16 mouse cellular contexts compared by ENCODE assay signal in the genomic region with DNA sequence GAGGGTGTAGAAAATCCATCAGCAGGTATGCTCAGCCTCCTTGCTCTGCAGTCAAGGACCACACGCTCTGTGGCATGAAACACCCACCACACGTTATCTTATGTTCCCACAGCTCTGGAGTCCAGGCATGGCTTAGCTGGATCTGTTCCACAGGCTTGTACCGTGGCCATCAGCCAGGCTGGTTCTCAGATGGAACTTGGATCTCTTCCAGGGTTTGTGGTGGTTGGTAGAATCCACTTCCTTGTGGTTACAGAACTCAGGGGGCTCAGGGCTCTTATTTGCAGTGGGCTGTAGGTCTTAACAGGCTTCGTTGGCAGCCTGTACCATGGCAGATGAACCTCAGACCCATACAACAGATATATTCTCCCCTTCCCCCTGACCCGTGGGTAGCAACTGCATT. TPM values are rescaled to one million over a fixed set of nuclear protein-coding genes. Genes with fewer than 3 reads are reported as not detected.
DNase-seq lines count a peak whose midpoint lies in the region; ATAC-seq and TF ChIP-seq lines count a peak whose summit lies in the region.
"Had no signal": no experiment of that assay in that cellular context is flagged by ENCODE, and none has a peak within 500 bp of the region (broad histone marks: within the 10 kb centered on the region; RNA-seq: fewer than 3 reads in every experiment).

No protein-coding gene starts in this region.

- H3K4me2 ChIP-seq in embryonic facial prominence, embryonic 13.5 days: no peak overlapping the region
- no peak overlapping the region for H3K4me2 ChIP-seq in midbrain, embryonic 14.5 days (ENCODE audit: low read length)
- no peak overlapping the region for H3K4me2 ChIP-seq in midbrain, embryonic 13.5 days (replicated peaks)
- H3K4me2 ChIP-seq in embryonic facial prominence, embryonic 14.5 days (ENCODE audit: low read depth, low read length): no peak overlapping the region
- no peak overlapping the region for H3K4me2 ChIP-seq in stomach, postnatal 0 days (replicated peaks; ENCODE audit: low read depth)
- H3K4me2 ChIP-seq: hindbrain, embryonic 15.5 days; limb, embryonic 13.5 days; lung, embryonic 15.5 days; stomach, embryonic 15.5 days had no signal

- no peak overlapping the region for H3K4me3 ChIP-seq in embryonic facial prominence, embryonic 13.5 days
- H3K4me3 ChIP-seq in embryonic facial prominence, embryonic 10.5 days: no peak overlapping the region
- no peak overlapping the region for H3K4me3 ChIP-seq in midbrain, embryonic 14.5 days (replicated peaks; ENCODE audit: low read depth, low read length)
- no peak overlapping the region for H3K4me3 ChIP-seq in midbrain, embryonic 13.5 days (replicated peaks)
- no peak overlapping the region for H3K4me3 ChIP-seq in embryonic facial prominence, embryonic 14.5 days (ENCODE audit: low read depth, low read length)
- no peak overlapping the region for H3K4me3 ChIP-seq in stomach, postnatal 0 days (ENCODE audit: low read depth, low read length)
- H3K4me3 ChIP-seq: forebrain, embryonic 10.5 days; gastrocnemius, adult 2 months; hindbrain, embryonic 15.5 days; limb, embryonic 13.5 days; lung, embryonic 15.5 days; stomach, embryonic 15.5 days had no signal

- no peak for DNase-seq in embryonic facial prominence, embryonic 10.5 days (ENCODE audit: low spot score)
- peak; percentile 40 for DNase-seq in midbrain, embryonic 14.5 days
- peak; percentile 77 for DNase-seq in embryonic facial prominence, embryonic 14.5 days (ENCODE audit: low spot score)
- DNase-seq in gastrocnemius, postnatal 14 days: no peak
- no peak for DNase-seq in stomach, postnatal 0 days (ENCODE audit: low spot score)
- DNase-seq: gastrocnemius, adult 2 months had no signal

- ATAC-seq in embryonic facial prominence, embryonic 13.5 days (ENCODE audit: insufficient number of reproducible peaks, insufficient read depth, low FRiP score, low TSS enrichment, low read depth): 0 out of 2 replicates have a peak, but pooled peaks have one; percentile 44
- ATAC-seq in midbrain, embryonic 14.5 days (ENCODE audit: low FRiP score, low TSS enrichment): no peak
- no peak for ATAC-seq in midbrain, embryonic 13.5 days
- ATAC-seq in embryonic facial prominence, embryonic 14.5 days (ENCODE audit: low read depth): peak; percentile 41; the same call in 1 of the 2 replicates
- peak; percentile 92 for ATAC-seq in megakaryocyte progenitor cell, adult 5-6 weeks (replicated peaks; ENCODE audit: poor library complexity)
- ATAC-seq in stomach, postnatal 0 days (ENCODE audit: low FRiP score, low TSS enrichment): no peak

- H3K9ac ChIP-seq in embryonic facial prominence, embryonic 13.5 days: no peak overlapping the region
- no peak overlapping the region for H3K9ac ChIP-seq in midbrain, embryonic 14.5 days (replicated peaks; ENCODE audit: low read length)
- no peak overlapping the region for H3K9ac ChIP-seq in midbrain, embryonic 13.5 days (replicated peaks)
- no peak overlapping the region for H3K9ac ChIP-seq in embryonic facial prominence, embryonic 14.5 days (ENCODE audit: low read depth, low read length)
- no peak overlapping the region for H3K9ac ChIP-seq in stomach, postnatal 0 days (ENCODE audit: low read length)
- H3K9ac ChIP-seq: hindbrain, embryonic 15.5 days; limb, embryonic 13.5 days; lung, embryonic 15.5 days; stomach, embryonic 15.5 days had no signal

- H3K36me3 ChIP-seq in embryonic facial prominence, embryonic 13.5 days: no peaks in the 10 kb centered on the region
- no peaks in the 10 kb centered on the region for H3K36me3 ChIP-seq in embryonic facial prominence, embryonic 10.5 days (replicated peaks)
- no peaks in the 10 kb centered on the region for H3K36me3 ChIP-seq in midbrain, embryonic 14.5 days (ENCODE audit: control insufficient read depth, insufficient read depth, low read length)
- H3K36me3 ChIP-seq in midbrain, embryonic 13.5 days: no peaks in the 10 kb centered on the region
- H3K36me3 ChIP-seq in embryonic facial prominence, embryonic 14.5 days (ENCODE audit: control insufficient read depth, insufficient read depth, low read length): no peaks in the 10 kb centered on the region
- no peaks in the 10 kb centered on the region for H3K36me3 ChIP-seq in stomach, postnatal 0 days (ENCODE audit: control insufficient read depth, insufficient read depth, low read length)
- H3K36me3 ChIP-seq: forebrain, embryonic 10.5 days; hindbrain, embryonic 15.5 days; limb, embryonic 13.5 days; lung, embryonic 15.5 days; stomach, embryonic 15.5 days had no signal

- no peaks in the 10 kb centered on the region for H3K27me3 ChIP-seq in embryonic facial prominence, embryonic 13.5 days
- no peaks in the 10 kb centered on the region for H3K27me3 ChIP-seq in embryonic facial prominence, embryonic 10.5 days (replicated peaks; ENCODE audit: low read depth, poor library complexity, severe bottlenecking)
- H3K27me3 ChIP-seq in midbrain, embryonic 14.5 days (ENCODE audit: control insufficient read depth, insufficient read depth, low read length): no peaks in the 10 kb centered on the region
- H3K27me3 ChIP-seq in midbrain, embryonic 13.5 days: no peaks in the 10 kb centered on the region
- H3K27me3 ChIP-seq in embryonic facial prominence, embryonic 14.5 days (replicated peaks; ENCODE audit: control insufficient read depth, insufficient read depth, low read length): no peaks in the 10 kb centered on the region
- H3K27me3 ChIP-seq in stomach, postnatal 0 days (ENCODE audit: control insufficient read depth, insufficient read depth, low read length): no peaks in the 10 kb centered on the region
- H3K27me3 ChIP-seq: CH12.LX; hindbrain, embryonic 15.5 days; limb, embryonic 13.5 days; lung, embryonic 15.5 days; stomach, embryonic 15.5 days had no signal

- peaks cover 7% of the 10 kb centered on the region for H3K4me1 ChIP-seq in embryonic facial prominence, embryonic 13.5 days
- no peaks in the 10 kb centered on the region for H3K4me1 ChIP-seq in embryonic facial prominence, embryonic 10.5 days
- no peaks in the 10 kb centered on the region for H3K4me1 ChIP-seq in midbrain, embryonic 14.5 days (ENCODE audit: control insufficient read depth, insufficient read depth, low read length)
- no peaks in the 10 kb centered on the region for H3K4me1 ChIP-seq in midbrain, embryonic 13.5 days (replicated peaks)
- H3K4me1 ChIP-seq in embryonic facial prominence, embryonic 14.5 days (ENCODE audit: control insufficient read depth, insufficient read depth, low read length): no peaks in the 10 kb centered on the region
- H3K4me1 ChIP-seq in stomach, postnatal 0 days (replicated peaks; ENCODE audit: control insufficient read depth, insufficient read depth): no peaks in the 10 kb centered on the region
- H3K4me1 ChIP-seq: forebrain, embryonic 10.5 days; hindbrain, embryonic 15.5 days; limb, embryonic 13.5 days; lung, embryonic 15.5 days; stomach, embryonic 15.5 days had no signal

- 58% methylated on average over 5 of the region's 5 CpGs for WGBS in embryonic facial prominence, embryonic 13.5 days
- 80% methylated on average over 5 of the region's 5 CpGs for WGBS in embryonic facial prominence, embryonic 10.5 days
- 80% methylated on average over 5 of the region's 5 CpGs for WGBS in midbrain, embryonic 14.5 days
- 84% methylated on average over 5 of the region's 5 CpGs for WGBS in midbrain, embryonic 13.5 days
- 45% methylated on average over 5 of the region's 5 CpGs for WGBS in embryonic facial prominence, embryonic 14.5 days
- 62% methylated on average over 5 of the region's 5 CpGs for WGBS in stomach, postnatal 0 days

- H3K27ac ChIP-seq in embryonic facial prominence, embryonic 13.5 days: no peak overlapping the region
- no peak overlapping the region for H3K27ac ChIP-seq in embryonic facial prominence, embryonic 10.5 days (replicated peaks)
- no peak overlapping the region for H3K27ac ChIP-seq in midbrain, embryonic 14.5 days (replicated peaks; ENCODE audit: low read depth, low read length)
- no peak overlapping the region for H3K27ac ChIP-seq in midbrain, embryonic 13.5 days
- no peak overlapping the region for H3K27ac ChIP-seq in embryonic facial prominence, embryonic 14.5 days (replicated peaks; ENCODE audit: low read depth, low read length)
- H3K27ac ChIP-seq in stomach, postnatal 0 days (replicated peaks): no peak overlapping the region
- H3K27ac ChIP-seq: forebrain, embryonic 10.5 days; gastrocnemius, adult 2 months; hindbrain, embryonic 15.5 days; kidney, postnatal 0 days; limb, embryonic 13.5 days; lung, embryonic 15.5 days; stomach, embryonic 15.5 days had no signal

- TF ChIP-seq CTCF in stomach, postnatal 0 days (IDR thresholded peaks at IDR 0.05; ENCODE audit: low read depth): no peak

- intact Hi-C loops in gastrocnemius, postnatal 14 days (cut with DNase I; ENCODE audit: low total_unique reads): no loop called here

- no peak for TF ChIP-seq EP300 in stomach, postnatal 0 days (optimal IDR thresholded peaks at IDR 0.05)

- H3K9me3 ChIP-seq in embryonic facial prominence, embryonic 13.5 days: 0 out of 2 replicates have a peak, but pooled peaks cover 8% of the 10 kb centered on the region
- peaks cover 10% of the 10 kb centered on the region; the same call in 1 of the 2 replicates for H3K9me3 ChIP-seq in embryonic facial prominence, embryonic 10.5 days
- H3K9me3 ChIP-seq in midbrain, embryonic 14.5 days (ENCODE audit: control insufficient read depth, low read length): peaks cover 3% of the 10 kb centered on the region; the same call in 1 of the 2 replicates
- H3K9me3 ChIP-seq in midbrain, embryonic 13.5 days: peaks cover 6% of the 10 kb centered on the region; the same call in 1 of the 2 replicates
- H3K9me3 ChIP-seq in embryonic facial prominence, embryonic 14.5 days (ENCODE audit: control insufficient read depth, low read length): peaks cover 5% of the 10 kb centered on the region; the same call in 1 of the 2 replicates
- no peaks in the 10 kb centered on the region for H3K9me3 ChIP-seq in stomach, postnatal 0 days (ENCODE audit: control insufficient read depth, low read length)
- H3K9me3 ChIP-seq: hindbrain, embryonic 15.5 days; lung, embryonic 15.5 days; stomach, embryonic 15.5 days had no signal

RNA-seq across cellular contexts. Expression of gene Mtus2, which starts 17.9 kb away (rescaled TPM):
- polyA plus RNA-seq in embryonic facial prominence, embryonic 13.5 days (2015; fragmentation: Nextera tagmentation; extraction: Ambion mirVana): 8.1 and 8.7 TPM in 2 replicates
- 5.5 and 5.7 TPM in 2 replicates for polyA plus RNA-seq in embryonic facial prominence, embryonic 10.5 days (2016; fragmentation: Nextera tagmentation; extraction: Ambion mirVana)
- polyA plus RNA-seq in midbrain, embryonic 14.5 days (2014; fragmentation: Nextera tagmentation; extraction: Ambion mirVana): 46.8 and 51.4 TPM in 2 replicates
- 35.1 and 38.1 TPM in 2 replicates for polyA plus RNA-seq in midbrain, embryonic 13.5 days (2015; fragmentation: Nextera tagmentation; extraction: Ambion mirVana)
- 6.2 and 7.4 TPM in 2 replicates for polyA plus RNA-seq in embryonic facial prominence, embryonic 14.5 days (2014; fragmentation: Nextera tagmentation; extraction: Ambion mirVana)
- total RNA-seq in megakaryocyte progenitor cell, adult 5-6 weeks (2015): 0.62 and 2.8 TPM in 2 replicates
- 0.51 and 3.7 TPM in 2 replicates for total RNA-seq in megakaryocyte progenitor cell, adult 5-6 weeks (2017)
- under 1 TPM; 0.35 to 0.73 TPM for total RNA-seq in gastrocnemius, postnatal 14 days (2021)
- 8.3 and 12.3 TPM in 2 replicates for polyA plus RNA-seq in stomach, postnatal 0 days (2015; fragmentation: Nextera tagmentation; extraction: Ambion mirVana)

RNA-seq across cellular contexts. Expression of gene Slc46a3, which starts 44.6 kb away (rescaled TPM):
- polyA plus RNA-seq in embryonic facial prominence, embryonic 13.5 days (2015; fragmentation: Nextera tagmentation; extraction: Ambion mirVana): 2.0 and 3.2 TPM in 2 replicates
- polyA plus RNA-seq in embryonic facial prominence, embryonic 10.5 days (2016; fragmentation: Nextera tagmentation; extraction: Ambion mirVana): 2.5 TPM in 2 replicates
- 2.9 and 4.6 TPM in 2 replicates for polyA plus RNA-seq in midbrain, embryonic 14.5 days (2014; fragmentation: Nextera tagmentation; extraction: Ambion mirVana)
- 4.6 and 4.8 TPM in 2 replicates for polyA plus RNA-seq in midbrain, embryonic 13.5 days (2015; fragmentation: Nextera tagmentation; extraction: Ambion mirVana)
- polyA plus RNA-seq in embryonic facial prominence, embryonic 14.5 days (2014; fragmentation: Nextera tagmentation; extraction: Ambion mirVana): 3.9 and 4.5 TPM in 2 replicates
- total RNA-seq in megakaryocyte progenitor cell, adult 5-6 weeks (2015): 3.9 and 4.5 TPM in 2 replicates
- 1.6 and 3.9 TPM in 2 replicates for total RNA-seq in megakaryocyte progenitor cell, adult 5-6 weeks (2017)
- total RNA-seq in gastrocnemius, postnatal 14 days (2021): 1 to 10 TPM; 5.5 to 7.9 TPM
- polyA plus RNA-seq in stomach, postnatal 0 days (2015; fragmentation: Nextera tagmentation; extraction: Ambion mirVana): 2.7 and 3.2 TPM in 2 replicates

Comparison
In these comparisons a context has a peak if more than half of its experiments do, and no peak if none do; other contexts are left out.
1. DNase-seq: peak in midbrain, embryonic 14.5 days (single experiment) and embryonic facial prominence, embryonic 14.5 days (single experiment); none in embryonic facial prominence, embryonic 10.5 days (single experiment), gastrocnemius, postnatal 14 days (single experiment) and stomach, postnatal 0 days (single experiment).
2. ATAC-seq: peak in embryonic facial prominence, embryonic 13.5 days (single experiment), embryonic facial prominence, embryonic 14.5 days (single experiment) and megakaryocyte progenitor cell, adult 5-6 weeks (single experiment); none in midbrain, embryonic 14.5 days (single experiment), midbrain, embryonic 13.5 days (single experiment) and stomach, postnatal 0 days (single experiment).